Mouse (Mus musculus) olfactory bulb, adult 2 months (tissue): Measurements from ENCODE around the gene Smoc1.

Experiments
- CTCF ChIP-seq: fragments of 200-500 bp; IDR thresholded peaks from 2 replicates; pipeline ENCODE4 v1.5.1; 2012; ENCODE audit warnings: low read depth, mild to moderate bottlenecking, low read length, moderate library complexity; ENCODE audit not compliant: insufficient read depth
- POLR2A ChIP-seq: fragments of 200-500 bp; IDR thresholded peaks from 2 replicates; pipeline ENCODE4 v1.6.1; 2012; ENCODE audit warnings: mild to moderate bottlenecking, low read depth, low read length, moderate library complexity; ENCODE audit not compliant: insufficient read depth

DNA sequence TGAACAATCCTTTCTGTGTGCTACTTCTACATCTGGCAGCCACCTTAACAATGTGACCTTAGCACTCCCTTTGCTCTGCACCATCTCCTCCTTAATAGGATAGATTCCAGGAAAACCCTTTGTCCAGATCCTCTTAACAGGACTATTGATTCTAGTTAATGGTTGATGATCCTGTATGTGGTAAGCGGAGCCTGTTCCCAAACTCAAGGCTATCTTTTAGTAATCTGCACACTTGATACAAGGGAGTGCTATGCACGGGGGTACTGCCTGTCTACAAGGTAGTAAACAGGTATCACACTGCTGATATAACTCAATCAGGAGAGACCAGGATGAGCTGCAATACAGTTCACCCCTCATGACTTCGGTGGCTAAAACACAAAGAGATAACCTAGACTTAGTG lies 161.8 kb downstream of the Smoc1 start:
- no peak for TF ChIP-seq POLR2A
- TF ChIP-seq CTCF = no peak
